Mouse (Mus musculus) megakaryocyte, embryonic 14.5 days (primary cell): ENCODE results near the gene B230118H07Rik.

Source experiments
- FLI1 ChIP-seq: IDR thresholded peaks from 2 replicates; pipeline ENCODE4 v1.6.1; 2012; ENCODE audit warnings: low read length, inconsistent platforms, mixed read lengths
- GATA1 ChIP-seq: IDR thresholded peaks from 3 replicates; pipeline ENCODE4 v1.6.1; 2012; ENCODE audit warnings: mixed read lengths, low read length, inconsistent platforms, borderline replicate concordance

GRCm38 (mm10) chr2:101624526-101624925 is 24.8 kb downstream of the B230118H07Rik start, which contains the start of gene Rag2:
- TF ChIP-seq GATA1 (no peak), FLI1 (no peak)
